Mouse (Mus musculus): ENCODE results near the gene Adgrv1. TPM values are rescaled to one million over a fixed set of nuclear protein-coding genes. Genes with fewer than 3 reads are reported as not detected.

The Adgrv1 gene
- polyA plus RNA-seq, 1 experiment from 2014 or later = 5.6 TPM

GRCm38 (mm10) chr13:81534916-81535315 lies 98.0 kb downstream of the Adgrv1 start:
- Histone ChIP-seq H3K9ac (ENCODE audit: low read depth, low read length) (no peak overlapping the region), H3K36me3 (ENCODE audit: control insufficient read depth, insufficient read depth, low read length) (no peaks in the 10 kb centered on the region), H3K4me3 (ENCODE audit: low read length) (no peak overlapping the region), H3K4me2 (ENCODE audit: low read length) (no peak overlapping the region), H3K9me3 (ENCODE audit: control insufficient read depth, low read length) (no peaks in the 10 kb centered on the region), H3K27me3 (replicated peaks; ENCODE audit: control insufficient read depth, insufficient read depth, low read length) (no peaks in the 10 kb centered on the region), H3K4me1 (ENCODE audit: control insufficient read depth, insufficient read depth, low read depth, low read length) (no peaks in the 10 kb centered on the region), H3K27ac (ENCODE audit: low read depth, low read length) (no peak overlapping the region)
- no peak for ATAC-seq
- 97% methylated on average over 2 of the region's 2 CpGs for WGBS

GRCm38 (mm10) chr13:81526687-81527086 lies 106.3 kb downstream of the Adgrv1 start:
- H3K4me1 ChIP-seq (ENCODE audit: control insufficient read depth, insufficient read depth, low read depth, low read length) = no peaks in the 10 kb centered on the region
- H3K27me3 ChIP-seq (replicated peaks; ENCODE audit: control insufficient read depth, insufficient read depth, low read length) = no peaks in the 10 kb centered on the region
- no peak overlapping the region for H3K27ac ChIP-seq (ENCODE audit: low read depth, low read length)
- H3K9ac ChIP-seq (ENCODE audit: low read depth, low read length) = no peak overlapping the region
- no peak overlapping the region for H3K4me2 ChIP-seq (ENCODE audit: low read length)
- no peaks in the 10 kb centered on the region for H3K36me3 ChIP-seq (ENCODE audit: control insufficient read depth, insufficient read depth, low read length)
- H3K9me3 ChIP-seq (ENCODE audit: control insufficient read depth, low read length) = no peaks in the 10 kb centered on the region
- WGBS = 51% methylated on average over 4 of the region's 4 CpGs
- peak; percentile 78 for ATAC-seq
- no peak overlapping the region for H3K4me3 ChIP-seq (ENCODE audit: low read length)

- Histone ChIP-seq H3K9me3 (ENCODE audit: control insufficient read depth, low read length) (no peaks in the 10 kb centered on the region), H3K4me3 (ENCODE audit: low read length) (no peak overlapping the region), H3K4me2 (ENCODE audit: low read length) (no peak overlapping the region), H3K4me1 (ENCODE audit: control insufficient read depth, insufficient read depth, low read depth, low read length) (no peaks in the 10 kb centered on the region), H3K36me3 (ENCODE audit: control insufficient read depth, insufficient read depth, low read length) (no peaks in the 10 kb centered on the region), H3K27ac (ENCODE audit: low read depth, low read length) (no peak overlapping the region), H3K27me3 (replicated peaks; ENCODE audit: control insufficient read depth, insufficient read depth, low read length) (no peaks in the 10 kb centered on the region), H3K9ac (ENCODE audit: low read depth, low read length) (no peak overlapping the region)
- 87% methylated on average over 7 of the region's 7 CpGs for WGBS
- no peak for ATAC-seq
Measured at GRCm38 (mm10) chr13:81510142-81510541, 122.8 kb downstream of the Adgrv1 start.

DNA sequence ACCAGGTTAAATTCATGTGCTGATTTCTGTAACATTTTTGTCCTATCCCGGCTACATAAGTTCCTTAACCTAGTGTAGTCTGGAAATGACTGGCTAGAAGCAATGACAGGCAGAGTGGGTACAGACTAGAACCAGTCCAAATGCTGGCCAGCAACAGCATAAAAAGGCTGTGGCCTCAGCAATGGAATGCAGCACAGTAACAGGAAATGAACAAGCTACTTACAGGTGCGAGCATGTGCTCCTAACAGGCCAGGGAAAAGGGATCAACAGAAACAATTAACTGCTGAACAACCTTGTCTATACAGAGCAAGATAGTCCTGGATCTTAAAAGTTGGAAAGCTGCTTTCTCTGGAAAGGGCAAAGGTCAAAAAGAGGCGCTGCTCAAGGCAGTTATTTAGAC lies 135.9 kb downstream of the Adgrv1 start:
- Histone ChIP-seq H3K4me3 (ENCODE audit: low read length) (no peak overlapping the region), H3K9ac (ENCODE audit: low read depth, low read length) (no peak overlapping the region), H3K4me1 (ENCODE audit: control insufficient read depth, insufficient read depth, low read depth, low read length) (no peaks in the 10 kb centered on the region), H3K4me2 (ENCODE audit: low read length) (no peak overlapping the region), H3K9me3 (ENCODE audit: control insufficient read depth, low read length) (no peaks in the 10 kb centered on the region), H3K27ac (ENCODE audit: low read depth, low read length) (no peak overlapping the region), H3K36me3 (ENCODE audit: control insufficient read depth, insufficient read depth, low read length) (no peaks in the 10 kb centered on the region), H3K27me3 (replicated peaks; ENCODE audit: control insufficient read depth, insufficient read depth, low read length) (no peaks in the 10 kb centered on the region)
- ATAC-seq = no peak
- 82% methylated on average over 3 of the region's 3 CpGs for WGBS

GRCm38 (mm10) chr13:81491971-81492370 lies 141.0 kb downstream of the Adgrv1 start:
- H3K9me3 ChIP-seq (ENCODE audit: control insufficient read depth, low read length) = no peaks in the 10 kb centered on the region
- H3K27me3 ChIP-seq (replicated peaks; ENCODE audit: control insufficient read depth, insufficient read depth, low read length) = no peaks in the 10 kb centered on the region
- no peak overlapping the region for H3K4me2 ChIP-seq (ENCODE audit: low read length)
- no peaks in the 10 kb centered on the region for H3K36me3 ChIP-seq (ENCODE audit: control insufficient read depth, insufficient read depth, low read length)
- WGBS = 82% methylated on average over 7 of the region's 7 CpGs
- H3K4me1 ChIP-seq (ENCODE audit: control insufficient read depth, insufficient read depth, low read depth, low read length) = no peaks in the 10 kb centered on the region
- no peak overlapping the region for H3K27ac ChIP-seq (ENCODE audit: low read depth, low read length)
- H3K4me3 ChIP-seq (ENCODE audit: low read length) = no peak overlapping the region
- no peak for ATAC-seq
- no peak overlapping the region for H3K9ac ChIP-seq (ENCODE audit: low read depth, low read length)

DNA sequence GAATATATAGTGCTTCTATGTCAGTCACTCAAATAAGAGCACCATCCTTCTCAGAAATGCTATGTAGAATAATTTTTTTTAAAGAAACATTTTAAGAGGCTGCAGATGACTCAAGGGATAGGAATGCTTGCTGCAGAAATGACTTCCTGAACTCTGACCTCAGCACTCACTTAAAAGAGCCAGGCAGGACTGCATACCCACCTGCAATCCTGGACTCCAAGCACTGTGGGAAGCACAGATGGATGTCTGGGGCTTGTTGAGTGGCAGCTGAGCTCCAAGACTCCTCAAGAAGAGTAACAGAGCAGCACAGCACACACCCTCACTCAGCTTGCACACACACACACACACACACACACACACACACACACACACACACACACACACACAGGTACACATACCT lies 146.0 kb downstream of the Adgrv1 start:
- H3K9ac ChIP-seq (ENCODE audit: low read depth, low read length) = no peak overlapping the region
- no peak for ATAC-seq
- H3K36me3 ChIP-seq (ENCODE audit: control insufficient read depth, insufficient read depth, low read length) = no peaks in the 10 kb centered on the region
- H3K4me1 ChIP-seq (ENCODE audit: control insufficient read depth, insufficient read depth, low read depth, low read length) = no peaks in the 10 kb centered on the region
- no peaks in the 10 kb centered on the region for H3K9me3 ChIP-seq (ENCODE audit: control insufficient read depth, low read length)
- H3K4me3 ChIP-seq (ENCODE audit: low read length) = no peak overlapping the region
- H3K4me2 ChIP-seq (ENCODE audit: low read length) = no peak overlapping the region
- no peaks in the 10 kb centered on the region for H3K27me3 ChIP-seq (replicated peaks; ENCODE audit: control insufficient read depth, insufficient read depth, low read length)
- no peak overlapping the region for H3K27ac ChIP-seq (ENCODE audit: low read depth, low read length)

DNA sequence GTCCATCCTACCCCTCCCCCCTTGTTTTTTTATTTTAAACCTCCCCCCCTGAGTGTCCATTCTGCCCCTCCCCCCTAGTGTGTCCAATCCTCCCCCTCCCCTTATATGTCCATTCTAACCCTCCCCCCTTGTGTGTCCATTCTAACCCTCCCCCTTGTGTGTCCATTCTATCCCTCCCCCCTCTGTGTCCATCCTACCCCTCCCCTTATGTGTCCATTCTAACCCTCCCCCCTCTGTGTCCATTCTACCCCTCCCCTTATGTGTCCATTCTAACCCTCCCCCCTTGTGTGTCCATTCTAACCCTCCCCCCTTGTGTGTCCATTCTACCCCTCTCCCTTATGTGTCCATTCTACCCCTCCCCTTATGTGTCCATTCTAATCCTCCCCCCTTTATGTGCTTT lies 159.2 kb downstream of the Adgrv1 start:
- Histone ChIP-seq H3K4me2 (ENCODE audit: low read length) (no peak overlapping the region), H3K27me3 (replicated peaks; ENCODE audit: control insufficient read depth, insufficient read depth, low read length) (no peaks in the 10 kb centered on the region), H3K36me3 (ENCODE audit: control insufficient read depth, insufficient read depth, low read length) (no peaks in the 10 kb centered on the region), H3K4me1 (ENCODE audit: control insufficient read depth, insufficient read depth, low read depth, low read length) (no peaks in the 10 kb centered on the region), H3K9ac (ENCODE audit: low read depth, low read length) (no peak overlapping the region), H3K4me3 (ENCODE audit: low read length) (no peak overlapping the region), H3K27ac (ENCODE audit: low read depth, low read length) (no peak overlapping the region), H3K9me3 (ENCODE audit: control insufficient read depth, low read length) (no peaks in the 10 kb centered on the region)
- ATAC-seq = no peak

DNA sequence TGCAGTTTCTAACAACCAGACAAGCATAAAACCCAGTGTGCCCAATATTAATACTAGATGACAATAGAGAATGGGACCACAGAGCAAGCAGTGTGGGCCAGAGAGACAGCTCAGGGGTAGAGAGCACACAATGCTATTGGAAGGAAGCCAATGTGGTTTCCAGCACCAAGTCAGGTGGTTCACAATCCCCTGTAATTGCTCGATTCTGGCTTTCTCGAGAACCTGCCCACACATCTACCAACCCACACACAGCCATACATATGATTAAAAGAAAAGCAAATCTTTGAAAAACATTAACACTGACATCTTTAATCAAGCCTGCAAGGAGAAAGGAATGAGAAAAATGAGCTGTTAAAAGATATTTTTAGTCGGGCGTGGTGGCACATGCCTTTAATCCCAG lies 166.3 kb downstream of the Adgrv1 start:
- ATAC-seq = no peak
- Histone ChIP-seq H3K4me1 (ENCODE audit: control insufficient read depth, insufficient read depth, low read depth, low read length) (no peaks in the 10 kb centered on the region), H3K9me3 (ENCODE audit: control insufficient read depth, low read length) (no peaks in the 10 kb centered on the region), H3K36me3 (ENCODE audit: control insufficient read depth, insufficient read depth, low read length) (no peaks in the 10 kb centered on the region), H3K27me3 (replicated peaks; ENCODE audit: control insufficient read depth, insufficient read depth, low read length) (no peaks in the 10 kb centered on the region), H3K9ac (ENCODE audit: low read depth, low read length) (no peak overlapping the region), H3K4me3 (ENCODE audit: low read length) (no peak overlapping the region), H3K4me2 (ENCODE audit: low read length) (no peak overlapping the region), H3K27ac (ENCODE audit: low read depth, low read length) (no peak overlapping the region)
- 76% methylated on average over 4 of the region's 4 CpGs for WGBS

DNA sequence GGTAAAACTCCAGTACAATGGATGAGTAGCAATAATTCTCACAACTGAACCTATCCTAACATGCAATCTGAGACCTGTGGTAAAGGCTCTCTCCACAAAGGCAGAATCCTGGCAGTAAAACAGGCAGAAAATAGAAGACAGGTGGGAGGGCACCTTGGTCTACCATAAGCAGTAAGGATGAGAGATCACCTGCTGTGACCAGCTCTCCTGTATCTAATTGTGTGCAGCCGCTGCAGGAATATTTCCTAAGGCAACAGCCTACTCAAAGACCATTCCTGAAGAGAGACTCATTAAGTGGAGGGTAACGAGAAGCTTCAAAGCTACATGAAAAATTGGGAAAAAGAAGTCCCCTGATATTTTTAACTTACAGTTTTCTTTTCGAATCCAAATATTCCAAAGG lies 167.2 kb downstream of the Adgrv1 start:
- H3K9me3 ChIP-seq (ENCODE audit: control insufficient read depth, low read length) = no peaks in the 10 kb centered on the region
- H3K36me3 ChIP-seq (ENCODE audit: control insufficient read depth, insufficient read depth, low read length) = no peaks in the 10 kb centered on the region
- H3K4me2 ChIP-seq (ENCODE audit: low read length) = no peak overlapping the region
- ATAC-seq = no peak
- no peaks in the 10 kb centered on the region for H3K27me3 ChIP-seq (replicated peaks; ENCODE audit: control insufficient read depth, insufficient read depth, low read length)
- H3K4me1 ChIP-seq (ENCODE audit: control insufficient read depth, insufficient read depth, low read depth, low read length) = no peaks in the 10 kb centered on the region
- H3K4me3 ChIP-seq (ENCODE audit: low read length) = no peak overlapping the region
- H3K9ac ChIP-seq (ENCODE audit: low read depth, low read length) = no peak overlapping the region
- 84% methylated on average over 3 of the region's 3 CpGs for WGBS
- H3K27ac ChIP-seq (ENCODE audit: low read depth, low read length) = no peak overlapping the region

DNA sequence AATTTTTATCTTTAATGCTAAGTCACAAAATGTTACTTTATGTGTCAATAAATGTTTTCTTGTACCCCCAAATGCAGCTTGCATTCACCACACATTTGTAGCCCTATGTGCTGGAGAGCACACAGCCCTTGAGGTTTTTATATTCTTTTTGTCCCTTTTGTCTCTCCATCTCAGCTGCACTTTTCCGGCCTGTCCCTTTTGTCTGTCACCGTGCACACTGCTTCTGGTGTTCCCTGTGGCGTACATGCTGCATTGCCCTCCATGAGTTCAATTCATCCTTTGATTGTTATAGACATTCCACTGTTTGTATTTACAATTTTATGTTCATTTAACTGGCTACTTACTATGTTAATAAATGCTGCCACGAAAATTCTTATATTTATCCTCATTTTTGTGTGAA lies 183.3 kb downstream of the Adgrv1 start:
- 39% methylated on average over 4 of the region's 4 CpGs for WGBS
- H3K9ac ChIP-seq (ENCODE audit: low read depth, low read length) = no peak overlapping the region
- no peaks in the 10 kb centered on the region for H3K9me3 ChIP-seq (ENCODE audit: control insufficient read depth, low read length)
- no peak overlapping the region for H3K4me3 ChIP-seq (ENCODE audit: low read length)
- no peaks in the 10 kb centered on the region for H3K4me1 ChIP-seq (ENCODE audit: control insufficient read depth, insufficient read depth, low read depth, low read length)
- H3K27me3 ChIP-seq (replicated peaks; ENCODE audit: control insufficient read depth, insufficient read depth, low read length) = no peaks in the 10 kb centered on the region
- H3K27ac ChIP-seq (ENCODE audit: low read depth, low read length) = no peak overlapping the region
- H3K4me2 ChIP-seq (ENCODE audit: low read length) = no peak overlapping the region
- ATAC-seq = no peak
- no peaks in the 10 kb centered on the region for H3K36me3 ChIP-seq (ENCODE audit: control insufficient read depth, insufficient read depth, low read length)
